Comparison of ENCODE assay signal across 9 mouse cellular contexts in genomic region chr2:169961463-169962230, GRCm38 (mm10).
DNase-seq lines count a peak whose midpoint lies in the region; ATAC-seq and TF ChIP-seq lines count a peak whose summit lies in the region.
"Had no signal": no experiment of that assay in that cellular context is flagged by ENCODE, and none has a peak within 500 bp of the region (broad histone marks: within the 10 kb centered on the region; RNA-seq: fewer than 3 reads in every experiment).

No protein-coding gene starts in this region.

- peaks cover 5% of the 10 kb centered on the region; the same call in 1 of the 2 replicates for H3K4me1 ChIP-seq in heart, embryonic 11.5 days (ENCODE audit: control insufficient read depth, insufficient read depth, low read length)
- H3K4me1 ChIP-seq in hindbrain, postnatal 0 days (ENCODE audit: insufficient read depth, low read length), result peaks cover 7% of the 10 kb centered on the region; the same call in 1 of the 2 replicates
- H3K4me1 ChIP-seq in midbrain, postnatal 0 days (ENCODE audit: insufficient read depth, low read length), result 0 out of 2 replicates have a peak, but pooled peaks cover 7% of the 10 kb centered on the region

- TF ChIP-seq CTCF in hindbrain, postnatal 0 days (IDR thresholded peaks at IDR 0.05; ENCODE audit: low read depth), result no peak
- TF ChIP-seq CTCF in midbrain, postnatal 0 days (IDR thresholded peaks at IDR 0.05), result peak; percentile 15; the same call in 1 of the 2 replicates

- ATAC-seq in heart, embryonic 11.5 days (replicated peaks; ENCODE audit: insufficient number of reproducible peaks, low FRiP score, low TSS enrichment), result no peak
- ATAC-seq in hindbrain, postnatal 0 days, result peak; percentile 60
- peak; percentile 31; the same call in 1 of the 2 replicates for ATAC-seq in midbrain, postnatal 0 days (ENCODE audit: low FRiP score)
- no peak for ATAC-seq in megakaryocyte progenitor cell, adult 5-6 weeks (replicated peaks; ENCODE audit: poor library complexity)

- H3K27me3 ChIP-seq in heart, embryonic 11.5 days (ENCODE audit: control insufficient read depth, insufficient read depth, low read length), result no peaks in the 10 kb centered on the region
- H3K27me3 ChIP-seq in hindbrain, postnatal 0 days (ENCODE audit: insufficient read depth, low read length), result no peaks in the 10 kb centered on the region
- H3K27me3 ChIP-seq in midbrain, postnatal 0 days (ENCODE audit: insufficient read depth, low read length), result no peaks in the 10 kb centered on the region

- no peak overlapping the region for H3K27ac ChIP-seq in heart, embryonic 11.5 days (ENCODE audit: low read depth, low read length)
- no peak overlapping the region for H3K27ac ChIP-seq in hindbrain, postnatal 0 days
- no peak overlapping the region; the same call in 1 of the 2 replicates for H3K27ac ChIP-seq in midbrain, postnatal 0 days (ENCODE audit: low read depth, low read length)

- intact Hi-C loops in heart, postnatal 25 days (cut with DNase I), result no loop called here

- no peaks in the 10 kb centered on the region for H3K9me3 ChIP-seq in heart, embryonic 11.5 days (replicated peaks; ENCODE audit: control insufficient read depth, low read length)
- no peaks in the 10 kb centered on the region for H3K9me3 ChIP-seq in hindbrain, postnatal 0 days (ENCODE audit: low read length)
- no peaks in the 10 kb centered on the region for H3K9me3 ChIP-seq in midbrain, postnatal 0 days (ENCODE audit: low read length)

- H3K4me2 ChIP-seq in heart, embryonic 11.5 days, result peak overlapping the region; percentile 63
- peak overlapping the region; percentile 63 for H3K4me2 ChIP-seq in hindbrain, postnatal 0 days (ENCODE audit: low read depth, low read length)
- peak overlapping the region; percentile 61 for H3K4me2 ChIP-seq in midbrain, postnatal 0 days (ENCODE audit: low read depth, low read length, poor library complexity, severe bottlenecking)

- DNase-seq in heart, postnatal 25 days (ENCODE audit: low spot score), result no peak
- DNase-seq in embryo, embryonic 10 days (ENCODE audit: low spot score), result peak; percentile 41
- DNase-seq in hindbrain, postnatal 0 days (ENCODE audit: low spot score), result peak; percentile 65
- peak; percentile 61 for DNase-seq in midbrain, postnatal 0 days (ENCODE audit: low spot score)
- no peak for DNase-seq in testis, postnatal 14 days (ENCODE audit: low spot score)
- no peak for DNase-seq in layer of hippocampus, adult 8-10 months (ENCODE audit: low spot score in 2 of 2)

- H3K9ac ChIP-seq in heart, embryonic 11.5 days (ENCODE audit: low read depth, low read length), result no peak overlapping the region
- peak overlapping the region; percentile 35; the same call in 1 of the 2 replicates for H3K9ac ChIP-seq in hindbrain, postnatal 0 days (replicated peaks; ENCODE audit: low read length)
- H3K9ac ChIP-seq in midbrain, postnatal 0 days (replicated peaks; ENCODE audit: low read length, poor library complexity, severe bottlenecking), result peak overlapping the region; percentile 44; the same call in 1 of the 2 replicates

- 24% methylated on average over 24 of the region's 24 CpGs for WGBS in heart, embryonic 11.5 days (ENCODE audit: insufficient replicate concordance)
- 7% methylated on average over 24 of the region's 24 CpGs for WGBS in hindbrain, postnatal 0 days
- WGBS in midbrain, postnatal 0 days, result 10% methylated on average over 23 of the region's 24 CpGs

- H3K36me3 ChIP-seq in heart, embryonic 11.5 days (ENCODE audit: control insufficient read depth, insufficient read depth, low read length), result no peaks in the 10 kb centered on the region
- no peaks in the 10 kb centered on the region for H3K36me3 ChIP-seq in hindbrain, postnatal 0 days (ENCODE audit: insufficient read depth, low read length)
- no peaks in the 10 kb centered on the region for H3K36me3 ChIP-seq in midbrain, postnatal 0 days (ENCODE audit: insufficient read depth, low read length)

- peak overlapping the region; percentile 32 for H3K4me3 ChIP-seq in heart, embryonic 11.5 days (ENCODE audit: low read depth, low read length)
- H3K4me3 ChIP-seq in hindbrain, postnatal 0 days (ENCODE audit: low read length), result peak overlapping the region; percentile 31
- H3K4me3 ChIP-seq in midbrain, postnatal 0 days (ENCODE audit: low read depth, low read length), result peak overlapping the region; percentile 28; the same call in 1 of the 2 replicates
- H3K4me3 ChIP-seq: erythroblast, embryonic 14.5 days had no signal

Comparison
In these comparisons a context has a peak if more than half of its experiments do, and no peak if none do; other contexts are left out.
1. ATAC-seq: peak in hindbrain, postnatal 0 days (single experiment) and midbrain, postnatal 0 days (single experiment); none in heart, embryonic 11.5 days (single experiment) and megakaryocyte progenitor cell, adult 5-6 weeks (single experiment).
2. DNase-seq: peak in embryo, embryonic 10 days (single experiment), hindbrain, postnatal 0 days (single experiment) and midbrain, postnatal 0 days (single experiment); none in heart, postnatal 25 days (single experiment), testis, postnatal 14 days (single experiment) and layer of hippocampus, adult 8-10 months (0 of 2).
3. Peak in every context shown above with its lines, with median percentiles within 50 percentile points of each other: H3K4me2 ChIP-seq and H3K4me3 ChIP-seq.